Mouse (Mus musculus) midbrain, embryonic 11.5 days (tissue): ENCODE measurements around the gene Slc16a13. TPM values are rescaled to one million over a fixed set of nuclear protein-coding genes. Genes with fewer than 3 reads are reported as not detected.
"Not testable (repeated sequence)": the region's sequence is repeated elsewhere in the genome, so short reads cannot be mapped to it uniquely, and the experiment has no call there.

Experiments used
- ATAC-seq: fragments of 200-750 bp; cut with Nextera tagmentation; 2 replicates; pipeline ENCODE4 v1.8.0; 2017; ENCODE audit warnings: moderate TSS enrichment, moderate library complexity; ENCODE audit not compliant: low FRiP score
- DNase-seq: peaks from one replicate; pipeline ENCODE4 v3.0.0; 2015; ENCODE audit warnings: low spot score; ENCODE audit errors: missing footprints
- H3K27ac ChIP-seq: fragments of 300-500 bp; sonication (generic); 2 replicates; pipeline ENCODE4 v1.5.1; 2014; ENCODE audit warnings: low read depth, low read length
- H3K27me3 ChIP-seq: fragments of 300-500 bp; sonication (generic); 2 replicates; pipeline ENCODE4 v1.6.1; 2014; ENCODE audit warnings: mild to moderate bottlenecking, low read length, moderate library complexity, mixed read lengths; ENCODE audit not compliant: control insufficient read depth, insufficient read depth
- H3K36me3 ChIP-seq: fragments of 300-500 bp; sonication (generic); 2 replicates; pipeline ENCODE4 v1.6.1; 2014; ENCODE audit warnings: mild to moderate bottlenecking, low read length, moderate library complexity, mixed read lengths; ENCODE audit not compliant: control insufficient read depth, insufficient read depth
- H3K4me1 ChIP-seq: fragments of 300-500 bp; sonication (generic); 2 replicates; pipeline ENCODE4 v1.6.1; 2014; ENCODE audit warnings: low read length; ENCODE audit not compliant: control insufficient read depth, insufficient read depth
- H3K4me2 ChIP-seq: fragments of 300-500 bp; sonication (generic); 2 replicates; pipeline ENCODE4 v1.6.1; 2014; ENCODE audit warnings: mild to moderate bottlenecking, moderate library complexity
- H3K4me3 ChIP-seq: fragments of 300-500 bp; sonication (generic); 2 replicates; pipeline ENCODE4 v1.5.1; 2014; ENCODE audit warnings: low read depth, low read length
- H3K9ac ChIP-seq: fragments of 300-500 bp; sonication (generic); 2 replicates; pipeline ENCODE4 v1.6.1; 2014; ENCODE audit warnings: low read length
- H3K9me3 ChIP-seq: fragments of 300-500 bp; sonication (generic); 2 replicates; pipeline ENCODE4 v1.6.1; 2016; ENCODE audit warnings: low read length; ENCODE audit not compliant: control insufficient read depth
- WGBS: fragments of 180-500 bp; shearing (Covaris S2); extraction: QIAGEN DNeasy Blood & Tissue Kit; methylation state at CpG from one replicate; pipeline ENCODE4 v1.1.7; 2014; 5-methylcytosine and 5-hydroxymethylcytosine counted together
- microRNA counts: library from miRNA; unstranded; fragments of <30 nt; microRNA quantifications from one replicate; lab custom pipeline; 2015
- microRNA-seq: library from miRNA; unstranded; fragments of <30 nt; microRNA quantifications from one replicate; pipeline ENCODE4, GENCODE M21; 2017
- polyA plus RNA-seq: library from polyadenylated mRNA; unstranded; fragments of >200 nt; fragmentation: Nextera tagmentation; extraction: Ambion mirVana; gene quantifications from 2 replicates; pipeline ENCODE4 v1.2.1, GENCODE M21; 2014

Gene Slc16a13
- polyA plus RNA-seq, 1 experiment from 2014 or later = 15.8 TPM

GRCm38 (mm10) chr11:70171847-70172246 lies 49.0 kb downstream of the Slc16a13 start:
- Histone ChIP-seq H3K9ac (no peak overlapping the region), H3K4me1 (no peaks in the 10 kb centered on the region), H3K9me3 (no peaks in the 10 kb centered on the region), H3K36me3 (no peaks in the 10 kb centered on the region), H3K27me3 (no peaks in the 10 kb centered on the region), H3K4me2 (no peak overlapping the region), H3K4me3 (no peak overlapping the region), H3K27ac (no peak overlapping the region)
- WGBS = 67% methylated on average over 3 of the region's 3 CpGs
- no peak for ATAC-seq
- no peak for DNase-seq

- H3K27ac ChIP-seq = no peak overlapping the region
- ATAC-seq (no peak), DNase-seq (no peak)
- H3K4me1 ChIP-seq = no peaks in the 10 kb centered on the region
- no peak overlapping the region for H3K4me3 ChIP-seq
- WGBS = 83% methylated on average over 7 of the region's 7 CpGs
- no peaks in the 10 kb centered on the region for H3K9me3 ChIP-seq
- no peak overlapping the region for H3K9ac ChIP-seq
- H3K4me2 ChIP-seq = no peak overlapping the region
- H3K36me3 ChIP-seq = no peaks in the 10 kb centered on the region
- H3K27me3 ChIP-seq = no peaks in the 10 kb centered on the region
Measured at GRCm38 (mm10) chr11:70171181-70171580, 49.7 kb downstream of the Slc16a13 start.

- Histone ChIP-seq H3K9me3 (no peaks in the 10 kb centered on the region), H3K4me3 (no peak overlapping the region), H3K27me3 (no peaks in the 10 kb centered on the region), H3K27ac (no peak overlapping the region), H3K9ac (no peak overlapping the region), H3K4me2 (no peak overlapping the region), H3K36me3 (no peaks in the 10 kb centered on the region), H3K4me1 (no peaks in the 10 kb centered on the region)
- DNase-seq = no peak
- no peak for ATAC-seq
- 81% methylated on average over 7 of the region's 7 CpGs for WGBS
Measured at GRCm38 (mm10) chr11:70170291-70170690, 50.6 kb downstream of the Slc16a13 start.

- H3K9me3 ChIP-seq, H3K4me3 ChIP-seq, ATAC-seq, H3K27ac ChIP-seq, H3K27me3 ChIP-seq, DNase-seq, H3K4me1 ChIP-seq, H3K9ac ChIP-seq, H3K36me3 ChIP-seq, H3K4me2 ChIP-seq: not testable (repeated sequence)
- 91% methylated on average over 7 of the region's 7 CpGs for WGBS
Measured at GRCm38 (mm10) chr11:70169471-70169870, 51.4 kb downstream of the Slc16a13 start.

GRCm38 (mm10) chr11:70168136-70168535 lies 52.7 kb downstream of the Slc16a13 start:
- H3K36me3 ChIP-seq = no peaks in the 10 kb centered on the region
- no peaks in the 10 kb centered on the region for H3K4me1 ChIP-seq
- WGBS = 69% methylated on average over 7 of the region's 7 CpGs
- H3K9me3 ChIP-seq = no peaks in the 10 kb centered on the region
- no peaks in the 10 kb centered on the region for H3K27me3 ChIP-seq
- no peak for ATAC-seq
- H3K4me3 ChIP-seq = no peak overlapping the region
- H3K27ac ChIP-seq = no peak overlapping the region
- DNase-seq = no peak
- no peak overlapping the region for H3K9ac ChIP-seq
- no peak overlapping the region for H3K4me2 ChIP-seq

MicroRNA genes within 50 kb of the gene (microRNA counts, 519-probe panel; counts per million panel counts)
- microRNA mmu-miR-195 (lab: Ali Mortazavi, UCI) = 2,655 counts per million, percentile 7 among the panel's probes with 10 or more counts
- microRNA mmu-miR-497 (lab: Ali Mortazavi, UCI) = not detected

Small RNA genes lying within 50 kb of the gene (microRNA-seq; reads per million reads assigned to microRNA genes)
- gene Mir195a (795 reads per million, percentile 76 among the genes with 10 or more reads in this experiment), gene Mir497 (not detected), gene Mir497b (not detected)

Other genes starting within 250 kb of the Slc16a13 start
- 20.7 and 22.6 TPM in 2 replicates for gene Ctdnep1, start 239.9 kb downstream of the Slc16a13 start, polyA plus RNA-seq
- gene Elp5, start 238.5 kb downstream of the Slc16a13 start, polyA plus RNA-seq = 150 and 151 TPM in 2 replicates
- 566 and 590 TPM in 2 replicates for gene Gabarap, start 229.9 kb downstream of the Slc16a13 start, polyA plus RNA-seq
- 51.5 and 53.4 TPM in 2 replicates for gene Phf23, start 225.3 kb downstream of the Slc16a13 start, polyA plus RNA-seq
- 29.0 and 30.0 TPM in 2 replicates for gene Dvl2, start 220.5 kb downstream of the Slc16a13 start, polyA plus RNA-seq
- gene Acadvl, start 205.7 kb downstream of the Slc16a13 start, polyA plus RNA-seq = 46.5 and 47.8 TPM in 2 replicates
- gene Dlg4, start 204.1 kb downstream of the Slc16a13 start, polyA plus RNA-seq = 11.2 and 15.2 TPM in 2 replicates
- 0.23 and 0.51 TPM in 2 replicates for gene Asgr1, start 167.0 kb downstream of the Slc16a13 start, polyA plus RNA-seq
- gene Asgr2, start 128.4 kb downstream of the Slc16a13 start, polyA plus RNA-seq = not detected in 2 replicates
- gene Mgl2, start 90.7 kb downstream of the Slc16a13 start, polyA plus RNA-seq = 0.11 and 0.22 TPM in 2 replicates
- 0.66 and 0.89 TPM in 2 replicates for gene Clec10a, start 64.9 kb downstream of the Slc16a13 start, polyA plus RNA-seq
- gene Slc16a11, start 8.3 kb downstream of the Slc16a13 start, polyA plus RNA-seq = 0.19 and 0.30 TPM in 2 replicates
- 4.9 and 5.4 TPM in 2 replicates for gene Bcl6b, start 8.7 kb upstream of the Slc16a13 start, polyA plus RNA-seq
- 226 and 232 TPM in 2 replicates for gene 0610010K14Rik, start 16.9 kb upstream of the Slc16a13 start, polyA plus RNA-seq
- 9.7 and 12.1 TPM in 2 replicates for gene Gm21988, start 18.8 kb upstream of the Slc16a13 start, polyA plus RNA-seq
- 126 and 127 TPM in 2 replicates for gene Rnasek, start 18.8 kb upstream of the Slc16a13 start, polyA plus RNA-seq
- 3.2 and 3.4 TPM in 2 replicates for gene Alox12, start 34.3 kb upstream of the Slc16a13 start, polyA plus RNA-seq
- gene Alox12e, start 101.6 kb upstream of the Slc16a13 start, polyA plus RNA-seq = 0.21 TPM in 1 of 2 replicates, not detected in the other
- gene Alox15, start 131.0 kb upstream of the Slc16a13 start, polyA plus RNA-seq = 0.12 and 0.14 TPM in 2 replicates
- gene Pelp1, start 189.0 kb upstream of the Slc16a13 start, polyA plus RNA-seq = 32.5 and 33.7 TPM in 2 replicates
- gene Arrb2, start 211.6 kb upstream of the Slc16a13 start, polyA plus RNA-seq = 28.9 and 31.3 TPM in 2 replicates
- gene Med11, start 230.9 kb upstream of the Slc16a13 start, polyA plus RNA-seq = 37.7 and 42.1 TPM in 2 replicates
- 0.18 and 0.26 TPM in 2 replicates for gene Zmynd15, start 238.4 kb upstream of the Slc16a13 start, polyA plus RNA-seq
- 0.50 and 0.82 TPM in 2 replicates for gene Cxcl16, start 238.9 kb upstream of the Slc16a13 start, polyA plus RNA-seq